Mouse (Mus musculus): ENCODE measurements around the gene Hba-a1. TPM values are rescaled to one million over a fixed set of nuclear protein-coding genes. Genes with fewer than 3 reads are reported as not detected.

Gene Hba-a1
- polyA plus RNA-seq, 1 experiment from 2014 or later = 2,947 TPM

GRCm38 (mm10) chr11:32250880-32251763 is 32.2 kb upstream of the Hba-a1 start:
- H3K27ac ChIP-seq (ENCODE audit: low read depth) = no peak overlapping the region
- DNase-seq (ENCODE audit: low spot score) (no peak), ATAC-seq (replicated peaks; ENCODE audit: low FRiP score, low TSS enrichment, low read depth) (no peak)
- no peak overlapping the region for H3K4me3 ChIP-seq (ENCODE audit: low read depth, low read length)
- H3K9me3 ChIP-seq (ENCODE audit: control insufficient read depth, low read length) = no peaks in the 10 kb centered on the region
- peaks cover 77% of the 10 kb centered on the region for H3K36me3 ChIP-seq (ENCODE audit: control insufficient read depth, insufficient read depth, low read length)
- no peak overlapping the region for H3K4me2 ChIP-seq (ENCODE audit: low read length)
- no peak overlapping the region for H3K9ac ChIP-seq (ENCODE audit: low read length)
- 87% methylated on average over 8 of the region's 8 CpGs for WGBS
- no peaks in the 10 kb centered on the region for H3K27me3 ChIP-seq (replicated peaks; ENCODE audit: control insufficient read depth, insufficient read depth, low read length)
- H3K4me1 ChIP-seq (replicated peaks; ENCODE audit: control insufficient read depth, insufficient read depth, low read length) = no peaks in the 10 kb centered on the region

GRCm38 (mm10) chr11:32253121-32253520 is 30.2 kb upstream of the Hba-a1 start:
- Histone ChIP-seq H3K36me3 (ENCODE audit: control insufficient read depth, insufficient read depth, low read length) (peaks cover 57% of the 10 kb centered on the region), H3K9me3 (ENCODE audit: control insufficient read depth, low read length) (no peaks in the 10 kb centered on the region), H3K9ac (ENCODE audit: low read length) (no peak overlapping the region), H3K4me1 (replicated peaks; ENCODE audit: control insufficient read depth, insufficient read depth, low read length) (no peaks in the 10 kb centered on the region), H3K4me2 (ENCODE audit: low read length) (no peak overlapping the region), H3K4me3 (ENCODE audit: low read depth, low read length) (no peak overlapping the region), H3K27ac (ENCODE audit: low read depth) (no peak overlapping the region), H3K27me3 (replicated peaks; ENCODE audit: control insufficient read depth, insufficient read depth, low read length) (no peaks in the 10 kb centered on the region)
- ATAC-seq (replicated peaks; ENCODE audit: low FRiP score, low TSS enrichment, low read depth) (no peak), DNase-seq (ENCODE audit: low spot score) (no peak)
- WGBS = 100% methylated on average over 1 of the region's 1 CpGs

GRCm38 (mm10) chr11:32256146-32256545 is 27.2 kb upstream of the Hba-a1 start:
- WGBS = 92% methylated on average over 1 of the region's 1 CpGs
- DNase-seq (ENCODE audit: low spot score) (no peak), ATAC-seq (replicated peaks; ENCODE audit: low FRiP score, low TSS enrichment, low read depth) (no peak)
- H3K4me1 ChIP-seq (replicated peaks; ENCODE audit: control insufficient read depth, insufficient read depth, low read length) = no peaks in the 10 kb centered on the region
- H3K9ac ChIP-seq (ENCODE audit: low read length) = no peak overlapping the region
- H3K4me3 ChIP-seq (ENCODE audit: low read depth, low read length) = no peak overlapping the region
- H3K9me3 ChIP-seq (ENCODE audit: control insufficient read depth, low read length) = no peaks in the 10 kb centered on the region
- no peak overlapping the region for H3K4me2 ChIP-seq (ENCODE audit: low read length)
- H3K27me3 ChIP-seq (replicated peaks; ENCODE audit: control insufficient read depth, insufficient read depth, low read length) = no peaks in the 10 kb centered on the region
- H3K27ac ChIP-seq (ENCODE audit: low read depth) = no peak overlapping the region
- peaks cover 50% of the 10 kb centered on the region for H3K36me3 ChIP-seq (ENCODE audit: control insufficient read depth, insufficient read depth, low read length)

GRCm38 (mm10) chr11:32256566-32256965 is 26.7 kb upstream of the Hba-a1 start:
- H3K36me3 ChIP-seq (ENCODE audit: control insufficient read depth, insufficient read depth, low read length) = peaks cover 51% of the 10 kb centered on the region

GRCm38 (mm10) chr11:32262674-32263415 is 20.5 kb upstream of the Hba-a1 start:
- peaks cover 21% of the 10 kb centered on the region for H3K36me3 ChIP-seq (ENCODE audit: control insufficient read depth, insufficient read depth, low read length)
- H3K27me3 ChIP-seq (replicated peaks; ENCODE audit: control insufficient read depth, insufficient read depth, low read length) = no peaks in the 10 kb centered on the region
- ATAC-seq (replicated peaks; ENCODE audit: low FRiP score, low TSS enrichment, low read depth) (no peak), DNase-seq (ENCODE audit: low spot score) (no peak)
- no peak overlapping the region for H3K27ac ChIP-seq (ENCODE audit: low read depth)
- H3K4me3 ChIP-seq (ENCODE audit: low read depth, low read length) = no peak overlapping the region
- no peak overlapping the region for H3K9ac ChIP-seq (ENCODE audit: low read length)
- WGBS = 61% methylated on average over 10 of the region's 10 CpGs
- H3K4me2 ChIP-seq (ENCODE audit: low read length) = no peak overlapping the region
- no peaks in the 10 kb centered on the region for H3K9me3 ChIP-seq (ENCODE audit: control insufficient read depth, low read length)
- 0 out of 2 replicates have a peak, but pooled peaks cover 7% of the 10 kb centered on the region for H3K4me1 ChIP-seq (replicated peaks; ENCODE audit: control insufficient read depth, insufficient read depth, low read length)

More at GRCm38 (mm10) chr11:32256566-32256965, 26.7 kb upstream of the Hba-a1 start:
- H3K4me3 ChIP-seq (ENCODE audit: low read depth, low read length) = no peak overlapping the region
- H3K4me2 ChIP-seq (ENCODE audit: low read length) = no peak overlapping the region
- 87% methylated on average over 3 of the region's 3 CpGs for WGBS
- no peak overlapping the region for H3K27ac ChIP-seq (ENCODE audit: low read depth)
- no peaks in the 10 kb centered on the region for H3K9me3 ChIP-seq (ENCODE audit: control insufficient read depth, low read length)
- no peak for ATAC-seq (replicated peaks; ENCODE audit: low FRiP score, low TSS enrichment, low read depth)
- no peak overlapping the region for H3K9ac ChIP-seq (ENCODE audit: low read length)
- no peaks in the 10 kb centered on the region for H3K4me1 ChIP-seq (replicated peaks; ENCODE audit: control insufficient read depth, insufficient read depth, low read length)
- DNase-seq (ENCODE audit: low spot score) = no peak
- no peaks in the 10 kb centered on the region for H3K27me3 ChIP-seq (replicated peaks; ENCODE audit: control insufficient read depth, insufficient read depth, low read length)

GRCm38 (mm10) chr11:32265117-32265738 is 18.1 kb upstream of the Hba-a1 start:
- Histone ChIP-seq H3K36me3 (ENCODE audit: control insufficient read depth, insufficient read depth, low read length) (peaks cover 12% of the 10 kb centered on the region), H3K4me2 (ENCODE audit: low read length) (no peak overlapping the region), H3K4me1 (replicated peaks; ENCODE audit: control insufficient read depth, insufficient read depth, low read length) (0 out of 2 replicates have a peak, but pooled peaks cover 11% of the 10 kb centered on the region), H3K4me3 (ENCODE audit: low read depth, low read length) (no peak overlapping the region), H3K9me3 (ENCODE audit: control insufficient read depth, low read length) (no peaks in the 10 kb centered on the region), H3K27ac (ENCODE audit: low read depth) (no peak overlapping the region), H3K9ac (ENCODE audit: low read length) (no peak overlapping the region), H3K27me3 (replicated peaks; ENCODE audit: control insufficient read depth, insufficient read depth, low read length) (no peaks in the 10 kb centered on the region)
- no peak for DNase-seq (ENCODE audit: low spot score)
- 97% methylated on average over 3 of the region's 3 CpGs for WGBS
- ATAC-seq (replicated peaks; ENCODE audit: low FRiP score, low TSS enrichment, low read depth) = no peak

- no peaks in the 10 kb centered on the region for H3K9me3 ChIP-seq (ENCODE audit: control insufficient read depth, low read length)
- peaks cover 4% of the 10 kb centered on the region; the same call in 1 of the 2 replicates for H3K36me3 ChIP-seq (ENCODE audit: control insufficient read depth, insufficient read depth, low read length)
- DNase-seq (ENCODE audit: low spot score) = no peak
- 0 out of 2 replicates have a peak, but pooled peaks cover 11% of the 10 kb centered on the region for H3K4me1 ChIP-seq (replicated peaks; ENCODE audit: control insufficient read depth, insufficient read depth, low read length)
- no peak for ATAC-seq (replicated peaks; ENCODE audit: low FRiP score, low TSS enrichment, low read depth)
- H3K4me2 ChIP-seq (ENCODE audit: low read length) = no peak overlapping the region
- H3K9ac ChIP-seq (ENCODE audit: low read length) = no peak overlapping the region
- no peak overlapping the region for H3K27ac ChIP-seq (ENCODE audit: low read depth)
- H3K27me3 ChIP-seq (replicated peaks; ENCODE audit: control insufficient read depth, insufficient read depth, low read length) = no peaks in the 10 kb centered on the region
- no peak overlapping the region for H3K4me3 ChIP-seq (ENCODE audit: low read depth, low read length)
- WGBS = 92% methylated on average over 6 of the region's 6 CpGs
Measured at GRCm38 (mm10) chr11:32266194-32266593, 17.1 kb upstream of the Hba-a1 start.

- H3K27ac ChIP-seq (ENCODE audit: low read depth) = peak overlapping the region; percentile 92
Measured at GRCm38 (mm10) chr11:32266776-32267175, 16.5 kb upstream of the Hba-a1 start.

More at GRCm38 (mm10) chr11:32266776-32267175, 16.5 kb upstream of the Hba-a1 start:
- peaks cover under 1% of the 10 kb centered on the region; the same call in 1 of the 2 replicates for H3K36me3 ChIP-seq (ENCODE audit: control insufficient read depth, insufficient read depth, low read length)
- peak overlapping the region; percentile 89 for H3K4me3 ChIP-seq (ENCODE audit: low read depth, low read length)
- peak overlapping the region; percentile 95 for H3K9ac ChIP-seq (ENCODE audit: low read length)
- 18% methylated on average over 6 of the region's 6 CpGs for WGBS
- no peaks in the 10 kb centered on the region for H3K9me3 ChIP-seq (ENCODE audit: control insufficient read depth, low read length)
- peaks cover 2% of the 10 kb centered on the region; the same call in 1 of the 2 replicates for H3K27me3 ChIP-seq (replicated peaks; ENCODE audit: control insufficient read depth, insufficient read depth, low read length)
- DNase-seq (ENCODE audit: low spot score) (no peak), ATAC-seq (replicated peaks; ENCODE audit: low FRiP score, low TSS enrichment, low read depth) (no peak; the same call in 1 of the 2 replicates)
- 0 out of 2 replicates have a peak, but pooled peaks cover 11% of the 10 kb centered on the region for H3K4me1 ChIP-seq (replicated peaks; ENCODE audit: control insufficient read depth, insufficient read depth, low read length)
- peak overlapping the region; percentile 80 for H3K4me2 ChIP-seq (ENCODE audit: low read length)

Measured in intestine, embryonic 14.5 days (tissue).